Mouse (Mus musculus): Measurements from ENCODE around the gene Olfr1015.

The Olfr1015 gene

DNA sequence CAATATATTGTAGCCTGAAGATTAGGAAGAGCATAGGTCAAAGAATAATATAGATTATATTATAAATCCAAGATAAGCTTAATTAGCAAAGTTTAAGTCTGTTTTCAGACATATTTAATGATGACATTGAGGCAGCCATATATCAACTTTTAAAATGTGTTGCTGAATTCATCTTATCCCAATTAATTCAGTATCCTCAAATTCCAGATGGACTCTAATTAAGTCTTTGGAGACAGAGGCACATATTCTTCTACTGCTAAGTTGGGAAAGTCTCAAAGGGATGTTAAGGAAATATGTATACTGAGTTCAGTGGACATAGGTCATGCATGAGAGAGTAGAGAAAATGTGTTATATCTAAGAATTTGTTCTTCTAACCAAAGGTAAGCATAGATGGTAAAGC lies at the start of gene Olfr1015:
Gene Olfr1015, plus strand, starts transcription at position 301 of the 400 bp plus-strand sequence.
- no peak for DNase-seq (ENCODE audit: inconsistent age in 2 of 2, low spot score in 1 of 2)

- no peak for DNase-seq (ENCODE audit: inconsistent age in 2 of 2, low spot score in 1 of 2)
Measured at GRCm38 (mm10) chr2:85753822-85754221, 28.0 kb upstream of the Olfr1015 start.

DNA sequence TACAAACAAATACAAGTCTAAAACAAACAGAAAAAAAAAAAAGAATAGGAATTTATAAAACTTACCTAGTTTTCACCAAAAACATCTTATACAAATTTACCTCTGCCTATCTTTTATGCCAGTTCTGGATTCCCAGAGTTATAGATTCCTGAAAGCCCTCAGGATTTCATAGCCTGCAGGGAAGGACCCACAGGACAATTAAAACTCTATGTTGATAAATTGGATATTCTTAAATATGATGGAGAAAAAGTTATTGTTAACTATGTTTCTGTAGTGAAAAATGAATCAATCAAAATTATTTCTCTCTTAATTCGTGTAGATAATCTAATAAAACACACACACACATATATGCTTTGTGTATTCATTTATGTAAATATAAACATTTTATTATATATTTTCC lies 19.2 kb upstream of the Olfr1015 start, which contains the start of gene Olfr1012:
Gene Olfr1012, minus strand, starts transcription at position 101 of the 400 bp plus-strand sequence.
- no peak for DNase-seq (ENCODE audit: inconsistent age in 2 of 2, low spot score in 1 of 2)

- DNase-seq (ENCODE audit: inconsistent age in 2 of 2, low spot score in 1 of 2): no peak
Measured at GRCm38 (mm10) chr2:85766798-85767197, 15.0 kb upstream of the Olfr1015 start, which contains the start of gene Olfr1013. Gene Olfr1013 (plus strand): TSS chr2:85767098.

DNA sequence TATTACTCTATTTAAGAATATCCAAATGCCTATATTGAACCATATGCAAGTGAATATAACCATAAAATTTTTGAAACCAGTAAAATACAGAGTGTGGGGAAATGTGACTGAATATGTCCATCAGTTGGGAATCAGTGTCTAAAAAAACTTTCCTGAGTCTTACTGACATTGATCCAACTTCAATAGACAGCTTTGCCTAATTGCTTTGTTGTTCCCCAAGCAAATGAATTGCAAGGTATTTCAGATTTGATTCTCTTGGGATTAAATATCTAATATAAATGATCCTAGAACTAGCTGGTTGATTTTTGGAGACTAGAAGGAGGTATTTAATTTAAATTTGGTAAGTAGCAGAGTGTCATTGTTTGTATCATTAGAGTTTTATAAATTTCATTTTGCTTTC lies 9.4 kb upstream of the Olfr1015 start, which contains the start of gene Olfr1014:
Gene Olfr1014, plus strand, starts transcription at position 301 of the 400 bp plus-strand sequence.
- no peak for DNase-seq (ENCODE audit: inconsistent age in 2 of 2, low spot score in 1 of 2)

GRCm38 (mm10) chr2:85792331-85792730 lies 10.5 kb downstream of the Olfr1015 start:
- DNase-seq (ENCODE audit: inconsistent age in 2 of 2, low spot score in 1 of 2): no peak

DNA sequence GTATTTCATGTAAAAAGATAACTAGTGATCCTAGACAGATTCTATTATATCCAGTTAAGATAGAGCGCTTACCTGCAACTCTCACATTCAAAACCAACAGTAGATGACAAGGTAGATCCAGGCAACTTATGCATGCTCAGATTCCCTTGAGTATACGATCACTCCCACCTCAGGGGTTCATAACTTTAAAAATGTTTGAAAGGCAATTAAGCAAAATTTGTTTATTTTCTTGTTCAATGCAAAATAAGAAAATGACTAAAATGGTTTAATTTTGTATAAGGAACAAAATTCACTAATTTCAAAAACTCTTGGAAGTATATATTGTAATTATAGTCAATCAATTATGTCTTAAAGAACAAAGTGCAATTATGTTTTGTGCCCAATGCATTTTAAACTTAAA lies 20.6 kb downstream of the Olfr1015 start, which contains the start of gene Olfr1016:
Gene Olfr1016, minus strand, starts transcription at position 101 of the 400 bp plus-strand sequence.
- DNase-seq (ENCODE audit: inconsistent age in 2 of 2, low spot score in 1 of 2): no peak

GRCm38 (mm10) chr2:85804501-85804900 lies 22.7 kb downstream of the Olfr1015 start:
- no peak for DNase-seq (ENCODE audit: inconsistent age in 2 of 2, low spot score in 1 of 2)

DNA sequence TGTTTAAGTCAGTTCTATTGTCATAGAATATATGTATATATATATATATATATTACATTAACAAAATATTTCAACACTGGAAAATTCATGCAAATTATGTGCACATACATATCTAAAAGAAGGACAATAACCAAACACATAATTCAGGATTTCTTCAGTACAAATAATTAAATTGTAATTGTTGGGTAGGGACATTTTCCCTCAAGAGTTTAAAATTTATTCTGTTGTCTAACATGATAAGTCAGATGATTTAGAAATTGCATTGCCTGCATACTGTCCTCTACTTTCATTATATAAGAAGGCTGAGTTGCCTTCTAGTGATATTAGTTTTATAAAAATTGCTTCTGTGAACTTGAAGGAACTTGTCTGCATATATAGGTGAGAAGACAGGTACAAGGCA lies 36.4 kb downstream of the Olfr1015 start, which contains the start of gene Olfr1018:
Gene Olfr1018, plus strand, starts transcription at position 301 of the 400 bp plus-strand sequence.
- no peak for DNase-seq (ENCODE audit: inconsistent age in 2 of 2, low spot score in 1 of 2)
